ENCODE assay signal across 20 mouse cellular contexts in genomic region chr16:76238784-76239183, GRCm38 (mm10).
"Had no signal": no experiment of that assay in that cellular context is flagged by ENCODE, and none has a peak within 500 bp of the region (broad histone marks: within the 10 kb centered on the region; RNA-seq: fewer than 3 reads in every experiment).

No protein-coding gene starts in this region.

- H3K4me3 ChIP-seq: heart, adult 2 months; heart, embryonic 13.5 days; heart, embryonic 15.5 days; hindbrain, embryonic 12.5 days; hindbrain, embryonic 15.5 days; limb, embryonic 13.5 days; limb, embryonic 15.5 days; liver, embryonic 12.5 days had no signal

- H3K4me1 ChIP-seq: heart, embryonic 13.5 days; heart, embryonic 15.5 days; hindbrain, embryonic 12.5 days; hindbrain, embryonic 15.5 days; limb, embryonic 13.5 days; limb, embryonic 15.5 days; liver, embryonic 12.5 days had no signal

- DNase-seq: gastrocnemius, postnatal 14 days; gastrocnemius, postnatal 36 days; heart, adult 11 months; heart, adult 2 months; heart, postnatal 14 days; heart, postnatal 36 days; layer of hippocampus, adult 9-11 months; layer of hippocampus, postnatal 36 days; left cerebral cortex, postnatal 4 days had no signal

- H3K27me3 ChIP-seq: heart, embryonic 13.5 days; heart, embryonic 15.5 days; hindbrain, embryonic 12.5 days; hindbrain, embryonic 15.5 days; limb, embryonic 13.5 days; limb, embryonic 15.5 days; liver, embryonic 12.5 days had no signal

- H3K27ac ChIP-seq: heart, adult 2 months; heart, embryonic 13.5 days; heart, embryonic 15.5 days; hindbrain, embryonic 12.5 days; hindbrain, embryonic 15.5 days; hindbrain, postnatal 0 days; limb, embryonic 13.5 days; limb, embryonic 15.5 days; liver, embryonic 12.5 days; liver, embryonic 14.5 days had no signal

- H3K9ac ChIP-seq: heart, embryonic 13.5 days; heart, embryonic 15.5 days; hindbrain, embryonic 12.5 days; hindbrain, embryonic 15.5 days; limb, embryonic 13.5 days; limb, embryonic 15.5 days; liver, embryonic 12.5 days; liver, embryonic 14.5 days had no signal

- H3K36me3 ChIP-seq: heart, embryonic 13.5 days; heart, embryonic 15.5 days; hindbrain, embryonic 12.5 days; hindbrain, embryonic 15.5 days; limb, embryonic 13.5 days; limb, embryonic 15.5 days; liver, embryonic 12.5 days had no signal

- H3K9me3 ChIP-seq: heart, embryonic 13.5 days; heart, embryonic 15.5 days; hindbrain, embryonic 12.5 days; hindbrain, embryonic 15.5 days; limb, embryonic 13.5 days; limb, embryonic 15.5 days; liver, embryonic 12.5 days had no signal

- ATAC-seq: hindbrain, postnatal 0 days; intestine, embryonic 16.5 days; liver, embryonic 12.5 days had no signal

- H3K4me2 ChIP-seq: heart, embryonic 11.5 days; heart, embryonic 13.5 days; heart, embryonic 15.5 days; hindbrain, embryonic 12.5 days; hindbrain, embryonic 15.5 days; limb, embryonic 13.5 days; limb, embryonic 15.5 days; liver, embryonic 12.5 days had no signal
